Mouse (Mus musculus) lung, embryonic 14.5 days (tissue): ENCODE data around the gene Zfp92. TPM values are rescaled to one million over a fixed set of nuclear protein-coding genes. Genes with fewer than 3 reads are reported as not detected.

ENCODE experiments used
- ATAC-seq: fragments of 200-750 bp; cut with Nextera tagmentation; 2 replicates; pipeline ENCODE4 v1.8.0; 2017; ENCODE audit warnings: mild to moderate bottlenecking, moderate TSS enrichment, moderate library complexity; ENCODE audit not compliant: insufficient read depth
- DNase-seq: peaks from one replicate; pipeline ENCODE4 v3.0.0-alpha.2; 2015
- H3K27ac ChIP-seq: fragments of 300-500 bp; sonication (generic); 2 replicates; pipeline ENCODE4 v1.5.1; 2014; ENCODE audit warnings: low read depth, mild to moderate bottlenecking, moderate library complexity
- H3K27me3 ChIP-seq: fragments of 300-500 bp; sonication (generic); 2 replicates; pipeline ENCODE4 v1.6.1; 2014; ENCODE audit warnings: low read length, control low read depth; ENCODE audit not compliant: insufficient read depth
- H3K36me3 ChIP-seq: fragments of 300-500 bp; sonication (generic); 2 replicates; pipeline ENCODE4 v1.6.1; 2014; ENCODE audit warnings: control low read depth; ENCODE audit not compliant: insufficient read depth
- H3K4me1 ChIP-seq: fragments of 300-500 bp; sonication (generic); 2 replicates; pipeline ENCODE4 v1.6.1; 2014; ENCODE audit warnings: antibody characterized with exemption, control low read depth; ENCODE audit not compliant: insufficient read depth
- H3K4me2 ChIP-seq: fragments of 300-500 bp; sonication (generic); 2 replicates; pipeline ENCODE4 v1.6.1; 2014; ENCODE audit warnings: mild to moderate bottlenecking
- H3K4me3 ChIP-seq: fragments of 300-500 bp; sonication (generic); 2 replicates; pipeline ENCODE4 v1.5.1; 2014; ENCODE audit warnings: low read depth, low read length
- H3K9ac ChIP-seq: fragments of 300-500 bp; sonication (generic); 2 replicates; pipeline ENCODE4 v1.6.1; 2014
- H3K9me3 ChIP-seq: fragments of 300-500 bp; sonication (generic); 2 replicates; pipeline ENCODE4 v1.6.1; 2016; ENCODE audit warnings: low read depth, low read length, control low read depth
- CTCF ChIP-seq: IDR thresholded peaks from 2 replicates; pipeline ENCODE4 v1.5.1; 2016; ENCODE audit warnings: antibody characterized with exemption, low read depth
- WGBS: fragments of 180-500 bp; shearing (Covaris S2); extraction: QIAGEN DNeasy Blood & Tissue Kit; methylation state at CpG from one replicate; pipeline ENCODE4 v1.1.7; 2014; 5-methylcytosine and 5-hydroxymethylcytosine counted together
- polyA plus RNA-seq: library from polyadenylated mRNA; unstranded; fragments of >200 nt; fragmentation: Nextera tagmentation; extraction: Ambion mirVana; gene quantifications from 2 replicates; pipeline ENCODE4 v1.2.1, GENCODE M21; 2014

The Zfp92 gene
- polyA plus RNA-seq, 1 experiment from 2014 or later: 0.05 TPM

DNA sequence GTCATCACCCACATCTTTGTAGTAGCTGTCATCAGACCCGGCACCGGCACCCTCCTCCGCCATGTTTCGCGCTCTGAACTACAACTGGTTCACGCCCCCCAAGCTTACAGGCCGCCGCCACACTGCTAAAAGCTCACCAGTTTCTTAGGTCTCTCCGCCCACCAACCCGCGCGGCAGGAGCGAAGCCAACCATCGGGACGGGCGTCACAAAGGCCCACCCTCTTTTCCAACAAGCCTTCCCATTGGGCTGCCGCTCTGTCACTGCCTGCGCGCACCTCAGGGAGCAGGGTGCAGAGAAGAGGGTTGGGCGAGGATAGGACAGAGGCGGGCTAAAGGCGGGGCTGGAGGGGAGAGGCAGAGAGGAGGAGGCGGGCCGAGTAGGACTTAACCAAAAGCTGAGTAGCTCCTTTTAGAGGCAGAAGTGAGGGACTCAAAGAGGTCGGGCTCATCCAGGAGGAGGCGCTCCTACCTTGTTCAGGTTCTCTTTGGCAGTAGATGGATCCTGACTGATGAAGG lies 48.0 kb downstream of the Zfp92 start, which contains the start of gene Haus7:
Gene Haus7, minus strand, starts transcription at position 168 of the 516 bp plus-strand sequence.
- ATAC-seq (peak; percentile 100), DNase-seq (peak; percentile 93)
- no peaks in the 10 kb centered on the region for H3K27me3 ChIP-seq
- no peaks in the 10 kb centered on the region for H3K36me3 ChIP-seq
- peak within 1 kb of the TSS; percentile 63 for H3K4me2 ChIP-seq
- 12% methylated on average over 26 of the region's 26 CpGs for WGBS
- no peaks in the 10 kb centered on the region for H3K9me3 ChIP-seq
- H3K9ac ChIP-seq: peak within 1 kb of the TSS; percentile 49
- TF ChIP-seq CTCF: peak; percentile 68
- no peak within 1 kb of the TSS for H3K27ac ChIP-seq
- H3K4me1 ChIP-seq: no peaks in the 10 kb centered on the region
- H3K4me3 ChIP-seq: peak within 1 kb of the TSS; percentile 51

GRCm38 (mm10) chrX:73460792-73461191 lies 49.9 kb downstream of the Zfp92 start:
- no peak for ATAC-seq
- no peak overlapping the region for H3K27ac ChIP-seq
- no peak overlapping the region for H3K4me3 ChIP-seq
- H3K9me3 ChIP-seq: no peaks in the 10 kb centered on the region
- no peak overlapping the region for H3K4me2 ChIP-seq
- DNase-seq: no peak
- H3K36me3 ChIP-seq: no peaks in the 10 kb centered on the region
- no peaks in the 10 kb centered on the region for H3K27me3 ChIP-seq
- H3K4me1 ChIP-seq: no peaks in the 10 kb centered on the region
- 73% methylated on average over 4 of the region's 4 CpGs for WGBS
- H3K9ac ChIP-seq: no peak overlapping the region
- no peak for TF ChIP-seq CTCF

- H3K27me3 ChIP-seq: no peaks in the 10 kb centered on the region
- no peak for TF ChIP-seq CTCF
- no peaks in the 10 kb centered on the region for H3K9me3 ChIP-seq
- no peak overlapping the region for H3K9ac ChIP-seq
- DNase-seq (peak; percentile 74), ATAC-seq (peak; percentile 82)
- peak overlapping the region; percentile 63 for H3K27ac ChIP-seq
- no peaks in the 10 kb centered on the region; the same call in 1 of the 2 replicates for H3K4me1 ChIP-seq
- no peak overlapping the region for H3K4me2 ChIP-seq
- 55% methylated on average over 9 of the region's 9 CpGs for WGBS
- H3K36me3 ChIP-seq: no peaks in the 10 kb centered on the region
- no peak overlapping the region for H3K4me3 ChIP-seq
Measured at GRCm38 (mm10) chrX:73465483-73466186, 54.7 kb downstream of the Zfp92 start.

GRCm38 (mm10) chrX:73467446-73468241 lies 56.7 kb downstream of the Zfp92 start:
- Histone ChIP-seq H3K4me2 (peak overlapping the region; percentile 32; the same call in 1 of the 2 replicates), H3K27ac (peak overlapping the region; percentile 91), H3K27me3 (no peaks in the 10 kb centered on the region), H3K9ac (no peak overlapping the region), H3K4me3 (no peak overlapping the region), H3K36me3 (no peaks in the 10 kb centered on the region), H3K4me1 (no peaks in the 10 kb centered on the region; the same call in 1 of the 2 replicates), H3K9me3 (no peaks in the 10 kb centered on the region)
- ATAC-seq (peak; percentile 48; the same call in 1 of the 2 replicates), DNase-seq (peak; percentile 56)
- no peak for TF ChIP-seq CTCF
- 37% methylated on average over 5 of the region's 5 CpGs for WGBS

DNA sequence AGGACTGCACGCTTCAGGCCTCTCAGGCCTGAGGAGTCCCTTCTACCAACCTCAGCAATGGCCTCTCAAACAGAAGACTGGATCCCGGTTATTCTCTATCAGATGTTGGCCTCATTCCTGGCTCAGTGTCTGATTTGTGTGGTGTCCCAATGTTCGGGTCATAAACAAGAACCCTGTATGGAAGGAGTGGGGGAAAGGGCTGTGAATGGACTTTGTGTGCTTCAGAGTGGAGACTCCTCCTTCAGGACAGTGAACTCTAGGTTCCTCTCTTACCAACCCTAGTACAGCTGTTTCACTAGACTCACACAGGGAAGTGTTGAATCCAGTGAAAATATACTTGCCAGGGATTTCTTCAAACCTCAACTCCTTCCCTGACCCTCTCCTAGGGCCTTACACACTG lies 57.4 kb downstream of the Zfp92 start:
- no peak for TF ChIP-seq CTCF
- DNase-seq (peak; percentile 35), ATAC-seq (peak; percentile 33; the same call in 1 of the 2 replicates)
- H3K9me3 ChIP-seq: no peaks in the 10 kb centered on the region
- H3K4me2 ChIP-seq: no peak overlapping the region
- peak overlapping the region; percentile 91 for H3K27ac ChIP-seq
- H3K36me3 ChIP-seq: no peaks in the 10 kb centered on the region
- H3K4me1 ChIP-seq: no peaks in the 10 kb centered on the region; the same call in 1 of the 2 replicates
- WGBS: 53% methylated on average over 3 of the region's 3 CpGs
- no peak overlapping the region for H3K9ac ChIP-seq
- no peak overlapping the region for H3K4me3 ChIP-seq
- no peaks in the 10 kb centered on the region for H3K27me3 ChIP-seq

GRCm38 (mm10) chrX:73468752-73469151 lies 57.9 kb downstream of the Zfp92 start:
- no peak overlapping the region for H3K9ac ChIP-seq
- ATAC-seq (no peak), DNase-seq (no peak)
- no peaks in the 10 kb centered on the region for H3K36me3 ChIP-seq
- H3K4me3 ChIP-seq: no peak overlapping the region
- no peak overlapping the region for H3K4me2 ChIP-seq
- no peak for TF ChIP-seq CTCF
- H3K9me3 ChIP-seq: no peaks in the 10 kb centered on the region
- peak overlapping the region; percentile 91 for H3K27ac ChIP-seq
- WGBS: 17% methylated on average over 1 of the region's 1 CpGs
- H3K4me1 ChIP-seq: peaks cover 2% of the 10 kb centered on the region; the same call in 1 of the 2 replicates
- H3K27me3 ChIP-seq: no peaks in the 10 kb centered on the region

GRCm38 (mm10) chrX:73471764-73472163 lies 60.9 kb downstream of the Zfp92 start:
- H3K27ac ChIP-seq: no peak overlapping the region
- no peak overlapping the region for H3K4me3 ChIP-seq
- 74% methylated on average over 3 of the region's 3 CpGs for WGBS
- no peak overlapping the region for H3K4me2 ChIP-seq
- no peaks in the 10 kb centered on the region for H3K36me3 ChIP-seq
- H3K9ac ChIP-seq: no peak overlapping the region
- H3K27me3 ChIP-seq: no peaks in the 10 kb centered on the region
- no peaks in the 10 kb centered on the region for H3K9me3 ChIP-seq
- no peak for DNase-seq
- TF ChIP-seq CTCF: no peak
- ATAC-seq: no peak
- peaks cover 8% of the 10 kb centered on the region for H3K4me1 ChIP-seq
